Mouse (Mus musculus) bone marrow, adult 2 months (tissue): ENCODE measurements around the gene Terb2. TPM values are rescaled to one million over a fixed set of nuclear protein-coding genes. Genes with fewer than 3 reads are reported as not detected.

Experiments
- H3K27ac ChIP-seq: fragments of 200-500 bp; 2 replicates; pipeline ENCODE4 v1.5.1; 2012; ENCODE audit warnings: low read depth, mild to moderate bottlenecking, control low read depth, inconsistent platforms, low read length; ENCODE audit not compliant: control insufficient read depth, poor library complexity, insufficient read depth
- H3K4me1 ChIP-seq: fragments of 200-500 bp; 2 replicates; pipeline ENCODE4 v1.6.1; 2011; ENCODE audit warnings: low read length; ENCODE audit not compliant: control insufficient read depth, insufficient read depth
- H3K4me3 ChIP-seq: fragments of 200-500 bp; replicated peaks from 2 replicates; pipeline ENCODE3; 2011; ENCODE audit warnings: mild to moderate bottlenecking, low read depth, low read length, control low read depth; ENCODE audit not compliant: control insufficient read depth
- CTCF ChIP-seq: fragments of 200-500 bp; IDR thresholded peaks from 2 replicates; pipeline ENCODE4 v1.5.1; 2011; ENCODE audit warnings: low read length, control low read depth; ENCODE audit not compliant: control insufficient read depth, insufficient read depth
- POLR2A ChIP-seq: fragments of 200-500 bp; IDR thresholded peaks from 2 replicates; pipeline ENCODE4 v1.6.1; 2011; ENCODE audit warnings: low read depth, mild to moderate bottlenecking, control low read depth, low read length, borderline replicate concordance; ENCODE audit not compliant: control insufficient read depth
- WGBS: fragments of 180-500 bp; shearing (Covaris S2); methylation state at CpG from one replicate; pipeline ENCODE4 v1.1.7; 2018; 5-methylcytosine and 5-hydroxymethylcytosine counted together
- polyA plus RNA-seq: library from polyadenylated mRNA; stranded (reverse); fragments of >200 nt; gene quantifications from 2 replicates; pipeline ENCODE4 v1.2.4, GENCODE M21; 2011; ENCODE audit warnings: low replicate concordance; ENCODE audit not compliant: missing spikeins, insufficient read depth, insufficient read length

Gene Terb2
- polyA plus RNA-seq, 1 experiment = not detected

- H3K4me1 ChIP-seq = peaks cover 2% of the 10 kb centered on the region; the same call in 1 of the 2 replicates
- WGBS = 5% methylated on average over 11 of the region's 11 CpGs
- peak overlapping the region; percentile 1; the same call in 1 of the 2 replicates for H3K27ac ChIP-seq
- peak overlapping the region; percentile 68 for H3K4me3 ChIP-seq
- TF ChIP-seq CTCF (no peak), POLR2A (peak; percentile 34; the same call in 1 of the 2 replicates)
Measured at GRCm38 (mm10) chr2:122164293-122164692, 21.8 kb upstream of the Terb2 start.

- no peak overlapping the region for H3K4me3 ChIP-seq
- TF ChIP-seq CTCF (no peak), POLR2A (no peak)
- 68% methylated on average over 6 of the region's 6 CpGs for WGBS
- no peak overlapping the region for H3K27ac ChIP-seq
- no peaks in the 10 kb centered on the region for H3K4me1 ChIP-seq
Measured at GRCm38 (mm10) chr2:122171292-122171691, 14.8 kb upstream of the Terb2 start.

GRCm38 (mm10) chr2:122172188-122172587 is 13.9 kb upstream of the Terb2 start:
- no peak for TF ChIP-seq POLR2A
- TF ChIP-seq CTCF = no peak
- 83% methylated on average over 2 of the region's 2 CpGs for WGBS
- Histone ChIP-seq H3K27ac (no peak overlapping the region), H3K4me3 (no peak overlapping the region), H3K4me1 (no peaks in the 10 kb centered on the region)

- Histone ChIP-seq H3K4me1 (no peaks in the 10 kb centered on the region), H3K4me3 (no peak overlapping the region), H3K27ac (no peak overlapping the region)
- TF ChIP-seq CTCF (no peak), POLR2A (no peak)
- 51% methylated on average over 8 of the region's 8 CpGs for WGBS
Measured at GRCm38 (mm10) chr2:122180051-122180822, 5.8 kb upstream of the Terb2 start.

DNA sequence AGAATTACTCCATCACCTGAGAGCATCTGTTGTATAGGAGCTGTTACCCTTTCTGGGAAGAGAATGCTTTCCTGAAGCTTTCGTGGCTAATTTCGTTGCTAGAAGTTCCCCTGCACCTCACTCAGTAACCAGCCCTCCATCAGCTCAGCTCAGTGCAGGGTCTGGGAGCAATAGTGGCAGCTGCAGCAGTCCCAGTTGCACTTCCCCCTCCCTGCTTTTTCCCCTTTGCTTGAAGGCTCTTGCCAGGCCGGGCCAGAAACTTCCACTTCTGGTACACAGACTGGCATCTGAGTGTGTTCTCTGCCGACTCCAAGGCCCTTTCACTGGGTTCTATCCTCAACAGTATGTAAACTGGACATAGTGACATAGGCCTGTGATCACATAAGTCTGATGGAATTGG is 986 bp upstream of the Terb2 start:
- 49% methylated on average over 4 of the region's 4 CpGs for WGBS
- no peaks in the 10 kb centered on the region for H3K4me1 ChIP-seq
- no peak overlapping the region for H3K4me3 ChIP-seq
- TF ChIP-seq CTCF (no peak), POLR2A (no peak)
- H3K27ac ChIP-seq = no peak overlapping the region

GRCm38 (mm10) chr2:122186751-122187150 is 679 bp downstream of the Terb2 start:
- 74% methylated on average over 3 of the region's 3 CpGs for WGBS
- no peaks in the 10 kb centered on the region for H3K4me1 ChIP-seq
- TF ChIP-seq CTCF = no peak
- no peak for TF ChIP-seq POLR2A
- no peak overlapping the region for H3K27ac ChIP-seq
- H3K4me3 ChIP-seq = no peak overlapping the region

DNA sequence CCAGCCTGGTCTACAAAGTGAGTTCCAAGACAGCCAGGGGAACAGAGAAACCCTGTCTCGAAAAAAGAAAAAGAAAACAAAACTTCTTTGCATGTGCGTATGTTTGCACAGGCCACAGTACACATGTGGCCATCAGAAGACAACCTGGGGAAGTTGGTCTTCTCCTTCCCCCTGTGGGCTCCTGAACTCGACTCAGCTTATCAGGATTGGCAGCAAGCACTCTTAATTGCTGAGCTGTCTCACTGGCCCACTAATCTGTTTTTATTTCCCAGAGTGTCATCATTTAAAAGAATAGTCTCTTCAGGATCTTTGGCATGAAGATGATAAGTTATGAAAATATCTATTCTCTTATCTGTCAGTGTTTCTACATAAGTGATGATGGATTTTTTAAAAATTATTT is 5.8 kb downstream of the Terb2 start:
- Histone ChIP-seq H3K4me1 (no peaks in the 10 kb centered on the region), H3K4me3 (no peak overlapping the region), H3K27ac (no peak overlapping the region)
- TF ChIP-seq POLR2A (no peak), CTCF (no peak)
- 51% methylated on average over 3 of the region's 3 CpGs for WGBS

GRCm38 (mm10) chr2:122194509-122194929 is 8.4 kb downstream of the Terb2 start:
- Histone ChIP-seq H3K4me3 (no peak overlapping the region), H3K27ac (no peak overlapping the region), H3K4me1 (no peaks in the 10 kb centered on the region)
- WGBS = 45% methylated on average over 1 of the region's 1 CpGs
- TF ChIP-seq CTCF (no peak), POLR2A (no peak)

DNA sequence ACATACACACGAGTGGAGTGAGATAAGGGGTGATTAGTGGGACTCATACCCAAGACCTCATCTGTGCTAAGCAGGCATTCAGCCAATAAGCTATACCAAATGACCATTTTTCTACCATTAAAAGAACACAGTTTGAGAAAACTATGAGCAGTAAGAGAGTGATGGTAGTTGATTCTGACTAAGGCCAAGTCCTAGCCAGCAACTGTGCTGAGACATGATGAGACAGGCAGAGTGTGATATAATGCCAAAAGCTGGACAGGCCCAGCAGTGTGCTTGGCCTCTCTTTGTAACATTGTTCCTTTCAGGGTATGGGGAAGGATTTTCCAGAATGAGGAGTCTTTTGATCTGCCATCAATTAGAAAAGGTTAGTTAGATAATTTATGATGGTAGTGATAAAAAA is 15.4 kb downstream of the Terb2 start:
- Histone ChIP-seq H3K27ac (no peak overlapping the region), H3K4me1 (no peaks in the 10 kb centered on the region)
- 71% methylated on average over 1 of the region's 1 CpGs for WGBS

More for the DNA sequence above, 15.4 kb downstream of the Terb2 start:
- H3K4me3 ChIP-seq = no peak overlapping the region
- TF ChIP-seq POLR2A = no peak
- TF ChIP-seq CTCF = no peak
